Mouse (Mus musculus) brain, adult 2 months (tissue): ENCODE results near the gene Gsta1.
"Not testable (repeated sequence)": the region's sequence is repeated elsewhere in the genome, so short reads cannot be mapped to it uniquely, and the experiment has no call there.

Experiments
- DNase-seq: peaks from one replicate; pipeline ENCODE4 v3.0.0; 2011; ENCODE audit warnings: low read depth, low spot score

Gsta1 gene

DNA sequence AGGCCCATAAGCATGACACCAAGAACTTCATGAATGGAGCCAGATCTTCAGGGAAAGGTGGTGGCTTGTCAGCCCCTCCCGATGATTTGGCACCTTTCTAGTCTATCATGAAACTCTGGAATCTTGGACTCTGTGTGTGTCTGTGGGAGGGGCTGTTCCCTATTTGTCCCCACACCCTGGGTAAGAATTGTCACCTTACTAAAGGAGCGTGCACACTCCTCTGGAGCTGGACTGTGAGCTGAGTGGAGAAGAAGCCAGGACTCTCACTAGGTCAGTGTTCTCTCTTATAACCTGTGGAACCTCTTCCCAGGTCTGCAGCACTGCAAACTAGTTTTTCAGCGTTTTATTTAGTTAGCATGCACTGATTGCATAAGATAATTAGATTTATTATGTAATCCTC lies at the start of gene Gsta1:
Gene Gsta1, plus strand, starts transcription at position 196 of the 400 bp plus-strand sequence.
- not testable (repeated sequence) for DNase-seq

DNA sequence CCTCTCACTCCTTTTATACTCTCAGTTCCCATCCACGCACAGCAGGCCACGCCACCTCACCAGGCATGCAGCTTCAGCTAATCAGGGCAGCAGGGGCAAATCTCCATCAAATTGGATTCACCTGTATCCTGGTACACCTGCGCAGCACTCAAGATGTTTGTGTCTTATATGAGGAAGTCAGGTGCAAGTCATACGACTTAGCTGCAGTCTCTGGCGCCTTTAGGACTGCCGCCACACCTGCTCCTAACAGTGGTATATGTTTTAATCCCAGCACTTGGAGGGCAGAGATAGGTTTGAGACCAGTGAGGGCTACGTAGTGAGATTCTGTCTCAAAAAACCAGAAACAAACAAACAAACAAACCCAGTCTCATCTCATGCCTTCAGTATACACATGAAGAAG lies 48.0 kb upstream of the Gsta1 start, which contains the start of gene Gsta4:
Gene Gsta4, plus strand, starts transcription at position 301 of the 400 bp plus-strand sequence.
- not testable (repeated sequence) for DNase-seq

DNA sequence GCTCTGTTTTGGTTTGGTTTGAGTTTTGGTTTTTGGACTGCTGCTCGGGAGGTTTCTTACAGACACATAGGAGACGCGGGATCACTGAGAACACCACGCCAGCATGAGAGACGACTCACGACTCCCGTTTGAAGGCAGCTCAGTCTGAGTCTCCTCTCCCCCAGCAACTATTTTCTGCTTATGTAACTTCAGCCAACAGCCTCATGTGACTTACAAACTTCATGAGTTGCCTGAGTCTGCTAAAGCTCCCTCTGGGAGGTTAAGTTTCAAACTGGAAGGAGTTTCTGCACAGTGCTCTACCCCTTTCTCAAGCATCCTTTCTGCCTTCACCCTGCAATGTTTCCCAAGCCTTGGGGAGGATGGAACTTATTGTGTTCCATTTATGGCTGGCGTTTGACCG lies 44.8 kb upstream of the Gsta1 start:
- DNase-seq = no peak

DNA sequence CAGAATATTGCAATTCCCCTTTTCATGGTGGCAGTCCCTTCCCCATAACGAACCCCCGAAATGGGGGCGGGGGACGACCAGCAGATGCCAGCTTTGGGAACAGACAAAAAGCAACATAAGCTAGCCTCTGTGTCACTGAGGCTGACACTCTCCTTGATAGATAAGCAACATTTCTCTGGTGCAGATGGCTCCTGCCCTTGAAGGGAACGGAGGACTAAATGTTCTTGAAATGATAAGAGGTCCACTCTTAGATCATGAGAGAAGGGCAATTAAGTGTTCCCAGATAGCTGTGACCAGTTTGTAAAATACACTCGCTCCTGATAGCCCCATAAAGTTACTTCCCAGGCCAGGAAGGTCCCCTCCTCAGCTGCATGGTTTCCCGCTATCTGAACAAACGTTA lies 41.5 kb upstream of the Gsta1 start:
- no peak for DNase-seq

DNA sequence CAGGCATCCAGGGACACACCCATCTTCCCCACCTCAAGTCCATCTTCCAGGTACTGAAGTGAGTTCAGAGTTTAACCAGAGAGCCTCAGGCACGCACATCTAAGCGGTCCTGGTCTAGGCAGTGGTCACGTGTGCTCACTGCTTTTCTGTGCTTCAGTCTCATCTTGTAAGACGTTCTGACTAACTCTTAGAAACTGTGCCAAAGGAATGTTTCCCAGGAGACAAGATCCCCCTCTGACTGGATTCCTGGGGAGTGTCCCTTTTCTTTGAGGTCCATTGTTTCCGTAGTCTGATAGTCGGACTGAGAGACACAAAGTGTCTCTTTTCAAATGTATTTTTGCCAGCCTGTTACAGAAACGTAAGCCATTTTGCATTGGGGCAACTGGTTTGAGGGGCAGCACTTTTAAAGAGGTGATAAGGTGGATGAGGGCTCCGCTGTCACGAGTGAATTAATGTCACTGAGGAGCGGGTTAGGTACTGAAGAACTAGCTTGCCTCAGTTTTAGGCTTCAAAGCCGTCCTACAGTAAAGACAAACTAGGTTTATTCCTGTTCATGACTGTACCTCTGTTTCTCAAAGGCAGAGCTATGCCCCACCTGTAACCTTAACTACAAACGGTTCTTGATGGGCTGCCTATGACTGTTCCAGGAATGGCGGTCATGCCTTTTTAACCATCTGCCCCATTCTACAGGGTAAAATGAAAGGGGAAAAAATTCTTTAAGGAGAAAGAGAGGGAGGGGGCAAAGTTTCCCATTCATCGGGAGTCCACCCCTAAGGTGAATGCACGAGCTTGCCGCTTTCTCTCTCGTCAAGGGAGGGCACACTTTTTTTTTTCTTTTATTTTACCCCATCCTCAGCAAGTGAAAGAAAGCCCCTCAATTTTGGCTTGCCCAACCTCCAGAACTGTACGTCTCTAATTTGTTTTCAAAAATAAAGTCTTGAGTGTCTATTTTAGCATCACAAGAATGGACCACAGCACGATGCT lies 39.5 kb upstream of the Gsta1 start:
- peak; percentile 53 for DNase-seq

DNA sequence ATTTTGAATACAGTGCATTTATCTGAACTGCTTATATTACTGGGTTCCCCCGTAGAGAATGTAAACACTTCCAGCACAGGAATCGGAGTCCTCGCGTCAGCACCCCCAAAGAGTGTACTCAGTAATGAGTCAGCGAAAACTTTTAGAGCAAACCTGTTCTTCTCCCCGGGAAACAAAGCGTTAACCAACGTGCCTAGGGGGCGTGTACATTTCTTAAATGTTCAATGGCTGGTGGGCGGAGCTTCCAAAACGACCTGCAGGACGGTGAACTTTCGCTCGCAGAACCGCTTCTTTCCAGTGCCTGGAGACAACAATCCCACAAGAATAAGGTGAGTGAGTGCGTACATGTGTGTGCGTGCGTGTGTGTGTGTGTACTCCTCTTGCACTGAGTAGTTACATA lies 38.7 kb upstream of the Gsta1 start:
- DNase-seq = peak; percentile 74

DNA sequence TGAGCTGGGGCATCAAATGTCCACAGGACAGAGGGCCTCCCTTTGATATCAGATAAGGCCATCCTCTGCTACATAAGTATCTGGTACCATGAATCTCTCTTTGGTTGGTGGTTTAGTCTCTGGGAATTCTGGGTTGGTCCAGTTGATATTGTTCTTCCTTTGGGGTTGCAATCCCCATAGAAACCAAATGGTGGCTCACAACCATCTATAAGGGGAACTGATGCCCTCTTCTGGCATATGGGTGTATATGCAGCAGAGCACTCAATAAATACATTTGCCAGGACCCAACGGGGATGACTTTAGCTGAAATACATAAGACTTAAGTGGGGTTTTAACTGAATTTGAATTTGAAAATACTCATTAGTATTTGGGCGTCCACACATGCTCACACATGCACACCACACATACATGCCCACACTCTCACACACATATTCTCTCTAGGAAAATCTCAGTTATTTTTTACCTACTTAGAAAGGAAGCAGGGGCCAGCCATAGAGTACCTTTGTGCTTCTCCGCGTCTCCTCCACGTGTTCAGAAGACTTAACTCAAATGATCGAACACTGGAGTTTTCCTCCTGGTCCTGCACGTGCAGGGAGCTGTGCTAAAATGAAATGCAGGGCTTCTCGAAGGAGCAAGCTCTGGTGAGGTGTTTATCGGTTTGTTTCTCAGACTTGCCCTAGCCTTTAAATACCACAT lies 36.4 kb upstream of the Gsta1 start:
- DNase-seq = peak; percentile 90

DNA sequence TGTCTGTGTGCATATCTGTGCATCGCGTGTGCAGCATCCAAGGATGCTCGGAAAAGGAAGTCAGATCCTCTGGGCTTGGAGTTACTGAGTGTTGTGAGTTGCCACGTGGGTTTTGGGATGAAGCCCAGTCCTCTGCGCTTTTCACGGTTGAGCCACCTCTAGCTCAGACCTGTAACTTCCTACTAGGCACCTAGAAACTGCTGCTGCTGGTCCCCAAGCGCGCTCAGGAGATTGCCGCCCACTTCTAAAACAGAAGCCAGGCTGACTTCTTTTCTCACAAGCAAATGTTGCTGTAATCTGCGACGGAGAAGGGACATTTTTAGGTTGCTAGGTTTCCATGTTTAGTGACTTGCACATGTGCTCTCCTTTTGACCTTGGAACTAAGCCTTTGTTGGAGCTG lies 35.4 kb upstream of the Gsta1 start:
- DNase-seq = peak; percentile 62

DNA sequence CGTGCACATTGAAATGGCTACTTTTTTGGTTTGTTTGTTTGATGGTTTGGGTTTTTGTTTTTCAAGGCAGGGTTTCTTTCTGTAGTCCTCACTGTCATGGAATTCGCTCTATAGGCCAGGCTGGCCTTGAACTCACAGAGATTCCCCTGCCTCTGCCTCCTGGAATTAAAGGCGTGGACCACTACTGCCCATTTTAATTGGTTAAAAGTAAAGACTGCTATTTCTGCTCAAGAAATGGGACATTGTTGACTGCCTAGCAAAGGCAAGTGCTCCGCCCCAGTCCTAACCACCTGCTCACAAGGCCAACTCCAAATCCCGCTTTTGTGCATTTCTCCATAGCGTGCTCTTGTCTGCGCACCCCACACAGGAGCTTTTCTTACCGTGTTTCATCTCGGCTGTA lies 32.7 kb upstream of the Gsta1 start:
- DNase-seq = no peak

DNA sequence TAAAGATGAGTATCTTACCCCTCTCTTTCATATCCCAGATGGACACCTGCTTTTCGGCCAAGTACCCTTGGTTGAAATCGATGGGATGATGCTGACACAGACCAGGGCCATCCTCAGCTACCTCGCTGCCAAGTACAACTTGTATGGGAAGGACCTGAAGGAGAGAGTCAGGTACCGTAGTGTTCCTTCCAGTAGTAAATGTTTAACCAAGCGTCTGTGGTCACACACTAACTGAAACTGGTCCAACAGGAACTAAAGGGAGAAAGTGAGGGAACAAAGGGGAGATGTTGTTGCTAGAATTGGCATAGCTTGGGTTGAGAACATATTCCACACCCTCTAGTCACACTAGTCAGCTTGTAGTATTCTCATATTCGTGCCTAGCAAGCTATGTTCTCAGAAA lies 26.3 kb upstream of the Gsta1 start:
- no peak for DNase-seq

DNA sequence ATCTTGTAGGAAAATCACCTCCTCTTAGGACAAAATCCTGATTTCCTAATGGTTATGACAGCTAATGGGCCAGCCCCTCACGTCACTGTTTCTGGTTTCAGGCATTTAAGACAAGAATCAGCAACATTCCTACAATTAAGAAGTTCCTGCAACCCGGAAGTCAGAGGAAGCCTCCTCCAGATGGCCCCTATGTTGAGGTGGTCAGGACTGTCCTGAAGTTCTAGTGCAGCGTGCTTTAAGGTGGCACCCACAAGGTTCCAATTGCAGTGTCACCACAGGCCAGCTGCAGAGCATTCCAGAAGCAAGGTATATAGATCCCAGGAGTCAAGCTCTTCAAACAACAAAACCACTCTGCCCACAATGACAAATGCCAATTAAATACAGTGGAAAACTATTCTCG lies 21.5 kb upstream of the Gsta1 start:
- no peak for DNase-seq

DNA sequence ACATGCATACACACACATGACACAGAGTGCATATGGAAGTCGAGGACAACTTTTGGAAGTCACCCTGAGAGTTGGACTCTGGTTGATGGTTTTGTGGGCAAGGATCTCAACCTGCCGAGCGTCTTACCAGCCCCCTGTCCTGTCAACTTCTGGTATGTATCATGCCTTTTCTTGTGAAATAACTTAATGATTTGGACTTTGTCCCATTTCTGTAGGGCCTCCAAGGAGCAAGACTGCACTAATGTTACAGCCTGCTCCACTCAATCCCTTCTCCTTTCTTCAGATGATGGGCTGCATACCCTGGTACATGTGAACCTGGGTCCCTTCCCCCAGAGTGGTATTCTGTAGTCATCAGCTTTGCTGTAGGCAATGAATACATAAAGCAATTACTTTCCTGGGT lies 20.4 kb upstream of the Gsta1 start:
- no peak for DNase-seq

DNA sequence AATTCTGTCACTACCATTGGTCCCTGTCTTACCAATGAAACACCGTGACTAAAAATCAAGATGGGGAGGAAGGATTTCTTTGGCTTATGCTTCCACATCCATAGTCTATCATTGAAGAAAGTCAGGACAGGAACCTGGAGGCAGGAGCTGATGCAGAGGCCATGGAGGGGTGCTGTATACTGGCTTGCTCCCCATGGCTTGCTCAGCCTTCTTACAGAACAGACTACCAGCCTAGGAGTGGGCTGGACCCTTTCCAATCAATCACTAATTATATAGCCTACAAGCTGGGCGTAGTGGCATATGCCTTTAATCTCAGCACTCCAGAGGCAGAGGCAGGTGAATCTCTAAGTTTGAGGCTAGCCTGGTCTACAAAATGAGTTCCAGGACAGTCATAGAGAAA lies 19.6 kb upstream of the Gsta1 start:
- no peak for DNase-seq

DNA sequence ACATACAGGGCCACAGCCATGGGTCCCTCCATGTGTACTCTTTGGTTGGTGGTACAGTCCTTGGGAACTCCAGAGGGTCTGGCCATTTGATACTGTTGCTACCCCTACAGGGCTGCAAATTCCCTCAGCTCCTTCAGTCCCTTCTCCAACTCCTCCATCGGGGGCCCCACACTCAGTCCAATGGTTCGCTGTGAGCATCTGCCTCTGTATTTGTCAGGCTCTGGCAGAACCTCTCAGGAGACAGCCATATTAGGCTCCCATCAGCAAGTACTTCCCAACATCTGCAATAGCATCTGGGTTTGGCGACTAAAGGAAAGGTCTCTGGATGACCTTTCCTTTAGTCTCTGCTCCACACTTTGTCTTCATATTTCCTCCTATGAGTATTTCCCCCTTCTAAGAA lies 18.9 kb upstream of the Gsta1 start:
- no peak for DNase-seq

DNA sequence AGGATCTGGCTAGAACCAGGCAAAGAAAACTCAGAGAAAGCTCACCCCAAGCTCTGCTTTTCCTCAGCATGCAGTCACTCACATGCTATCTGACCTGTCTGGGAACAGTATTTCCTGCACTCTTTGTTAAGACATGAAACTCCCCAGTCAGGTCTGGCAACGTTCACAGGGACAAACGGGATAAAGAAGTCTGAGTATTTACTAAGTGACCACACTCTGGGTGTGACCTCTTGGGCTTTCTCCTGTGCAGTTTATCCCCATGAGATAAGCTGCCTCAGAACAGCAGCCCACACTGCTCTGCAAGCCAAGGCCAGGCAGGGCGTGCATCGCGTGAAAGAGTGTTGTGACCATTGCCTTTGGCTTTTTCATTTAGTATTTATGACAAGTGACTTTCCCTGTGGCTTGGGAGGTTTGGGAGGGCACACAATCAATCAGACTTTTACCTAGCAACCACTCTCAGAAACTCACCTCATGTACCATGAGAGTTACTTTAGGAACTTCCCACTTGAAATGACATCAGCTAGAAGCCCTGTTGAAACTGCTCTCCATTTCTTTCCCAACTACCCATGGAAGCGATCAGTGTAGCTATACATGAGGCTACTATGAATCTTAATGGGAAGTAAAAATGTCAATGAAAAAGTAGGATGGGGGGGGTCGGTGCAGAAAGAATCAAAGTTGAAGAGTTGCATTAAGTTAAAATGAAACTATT lies 18.0 kb upstream of the Gsta1 start:
- no peak for DNase-seq

DNA sequence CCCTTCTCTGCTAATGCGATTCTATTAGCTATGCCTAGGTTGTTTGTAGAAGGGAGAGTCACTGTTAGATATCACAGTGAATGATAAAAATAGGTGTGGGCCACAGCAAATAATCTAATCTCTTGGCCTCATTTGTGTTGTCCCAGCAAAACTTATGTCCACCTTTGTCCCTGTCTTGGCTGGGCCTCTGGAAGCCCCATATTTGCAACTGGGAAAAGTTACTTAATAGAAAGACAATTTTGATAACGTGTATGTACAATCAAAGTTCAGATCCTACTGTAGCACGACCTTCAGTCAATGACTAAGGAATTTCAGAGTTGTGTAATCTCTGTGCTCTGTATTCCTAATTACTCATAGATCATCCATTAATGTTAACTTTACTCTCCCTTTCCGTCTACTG lies 13.4 kb upstream of the Gsta1 start:
- no peak for DNase-seq

DNA sequence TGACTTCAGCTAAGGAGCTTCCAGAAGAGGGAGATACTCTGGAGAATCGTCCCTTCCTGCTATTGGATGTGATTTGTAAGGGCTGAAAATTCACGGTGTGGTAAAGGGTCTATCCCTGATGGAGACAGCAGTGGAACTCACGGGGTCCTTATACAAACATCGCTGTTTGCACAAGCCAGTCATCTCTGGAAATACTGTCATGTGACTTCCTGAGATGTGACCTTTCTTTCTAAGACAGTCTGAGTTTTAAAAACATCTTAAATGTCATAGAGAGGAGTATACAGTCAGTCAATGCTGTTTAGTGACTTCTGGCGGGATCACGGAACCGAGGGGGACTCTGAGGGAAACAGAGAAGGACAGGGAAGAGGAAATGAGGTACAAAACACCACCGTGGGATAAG lies 7.8 kb upstream of the Gsta1 start:
- DNase-seq = no peak

DNA sequence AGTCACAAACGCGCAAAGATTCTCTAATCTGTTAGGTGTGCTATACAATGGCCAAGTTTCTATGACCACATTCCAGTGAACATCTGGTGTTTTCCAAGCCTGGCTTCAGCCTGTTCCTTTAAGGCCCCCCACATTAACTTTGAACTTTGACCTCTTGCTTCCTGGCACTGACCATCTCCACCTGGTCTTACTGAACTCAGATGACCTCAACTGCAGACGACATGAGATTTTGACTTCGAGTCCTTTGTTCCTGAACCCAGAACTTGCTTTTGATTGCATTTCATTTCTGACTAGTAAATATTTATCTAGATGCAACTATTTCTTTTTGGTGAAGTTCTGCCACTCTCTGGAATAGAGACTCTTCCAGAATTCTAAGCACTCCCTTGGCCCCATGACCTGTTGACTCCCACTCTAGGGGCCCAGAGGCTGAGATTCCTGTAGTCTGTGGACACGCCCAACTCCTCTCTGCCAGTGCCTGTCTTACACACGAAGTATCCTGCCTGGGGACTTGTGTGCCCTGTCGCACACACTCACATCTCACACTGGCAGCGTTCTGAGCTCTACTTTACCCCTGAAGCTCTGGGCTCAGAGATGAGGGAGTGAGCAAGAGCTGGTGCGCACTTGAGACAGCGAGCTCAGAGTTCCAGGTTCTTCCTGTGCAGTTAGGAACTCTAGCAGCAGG lies 7.1 kb upstream of the Gsta1 start:
- DNase-seq = no peak

DNA sequence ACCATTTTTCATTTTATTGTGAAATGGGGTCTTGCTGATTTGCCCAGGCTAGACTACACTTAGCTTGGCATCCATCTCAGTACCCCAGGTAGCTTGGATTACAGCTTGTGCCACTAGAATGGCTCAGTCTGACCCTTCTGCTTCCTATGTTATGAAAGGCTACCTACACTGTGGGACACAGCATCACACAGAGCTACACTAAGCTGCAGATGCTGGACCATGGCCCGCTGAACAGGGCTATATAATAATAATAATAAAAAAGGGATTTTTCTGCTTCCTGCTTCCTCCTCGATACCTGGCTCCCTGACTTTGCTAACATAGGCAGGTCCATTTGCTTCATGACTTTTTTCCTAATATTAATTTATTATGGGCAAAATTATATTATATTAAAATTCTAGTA lies 6.0 kb upstream of the Gsta1 start:
- DNase-seq = no peak

DNA sequence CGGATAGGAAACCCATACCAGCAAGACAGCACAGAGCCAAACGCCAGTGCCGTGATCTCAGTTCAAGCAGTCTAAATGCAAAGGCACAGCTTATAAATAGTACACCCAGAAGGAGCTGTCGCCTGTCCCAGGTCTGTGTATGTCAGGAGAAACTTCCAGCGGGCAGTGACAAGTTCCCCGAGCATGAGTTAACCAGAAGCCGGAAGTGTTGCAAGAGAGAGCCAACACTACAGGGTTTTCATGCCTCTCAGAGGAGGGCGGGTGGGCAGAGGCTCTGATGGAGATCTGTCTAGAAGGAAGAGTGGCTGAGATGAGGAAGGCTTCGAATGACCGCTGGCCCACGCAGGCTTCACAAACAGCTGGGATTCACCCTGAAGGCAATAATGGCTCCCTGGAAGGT lies 5.2 kb upstream of the Gsta1 start:
- no peak for DNase-seq

DNA sequence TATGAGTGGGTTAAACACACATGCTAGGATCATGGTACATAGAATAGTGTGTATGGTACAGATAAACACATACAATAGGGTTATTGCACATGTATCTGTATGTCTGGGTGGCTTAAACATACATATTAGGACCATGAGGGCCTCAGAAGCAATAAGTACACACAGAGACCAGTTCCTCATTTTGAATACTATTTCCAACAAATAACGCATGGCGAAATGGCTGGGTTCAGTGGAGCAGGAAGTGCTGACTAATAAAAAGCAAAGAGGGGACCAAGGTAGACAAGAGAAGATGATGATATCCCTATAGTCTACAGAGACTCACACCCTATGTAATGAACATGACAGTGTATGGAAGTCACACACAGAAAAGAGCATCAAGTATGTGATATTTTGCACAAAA lies 2.3 kb upstream of the Gsta1 start:
- no peak for DNase-seq

DNA sequence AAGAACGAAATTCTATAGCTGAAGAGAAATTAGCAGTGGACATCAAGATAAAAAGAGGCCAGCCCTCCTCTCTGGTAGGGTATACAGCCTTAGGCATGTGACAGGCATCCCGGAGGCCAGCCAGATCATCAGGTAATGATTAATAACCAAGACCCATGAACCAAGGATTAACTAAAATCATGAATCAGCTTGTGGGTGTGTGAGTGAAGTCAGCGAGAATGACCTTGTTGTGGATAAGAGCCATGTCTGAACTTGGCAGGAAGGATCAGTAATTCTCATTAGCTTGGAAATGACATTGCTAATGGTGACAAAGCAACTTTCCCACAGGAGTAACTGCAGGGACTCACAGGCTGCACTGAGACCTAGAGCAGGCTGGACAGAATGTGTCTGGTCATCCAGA lies 798 bp upstream of the Gsta1 start:
- not testable (repeated sequence) for DNase-seq
